Mouse (Mus musculus) heart, adult 2 months (tissue): ENCODE measurements around the gene 4933409G03Rik. TPM values are rescaled to one million over a fixed set of nuclear protein-coding genes. Genes with fewer than 3 reads are reported as not detected.
"Not testable (repeated sequence)": the region's sequence is repeated elsewhere in the genome, so short reads cannot be mapped to it uniquely, and the experiment has no call there.

Source experiments
- DNase-seq, 2 experiments: peaks; one replicate each; pipeline ENCODE4 v3.0.0; 2021
- H3K27ac ChIP-seq: fragments of 200-600 bp; 2 replicates; pipeline ENCODE4 v1.8.1; 2022
- H3K27me3 ChIP-seq: fragments of 200-500 bp; 2 replicates; pipeline ENCODE4 v1.6.1; 2012; ENCODE audit warnings: mild to moderate bottlenecking, low read length, inconsistent platforms, mixed read lengths; ENCODE audit not compliant: control insufficient read depth, insufficient read depth
- H3K36me3 ChIP-seq: fragments of 200-500 bp; 2 replicates; pipeline ENCODE4 v1.6.1; 2012; ENCODE audit warnings: low read length, inconsistent platforms; ENCODE audit not compliant: control insufficient read depth, insufficient read depth
- H3K4me1 ChIP-seq: fragments of 200-500 bp; 2 replicates; pipeline ENCODE4 v1.6.1; 2011; ENCODE audit warnings: low read length; ENCODE audit not compliant: control insufficient read depth, insufficient read depth
- H3K4me3 ChIP-seq: fragments of 200-600 bp; 2 replicates; pipeline ENCODE4 v1.8.1; 2022
- H3K79me2 ChIP-seq: fragments of 200-500 bp; replicated peaks from 2 replicates; pipeline ENCODE4 v1.6.1; 2012; ENCODE audit warnings: mild to moderate bottlenecking, inconsistent platforms, low read length, moderate library complexity, mixed read lengths; ENCODE audit not compliant: control insufficient read depth, insufficient read depth
- H3K9ac ChIP-seq: fragments of 200-500 bp; 2 replicates; pipeline ENCODE4 v1.6.1; 2012; ENCODE audit warnings: low read depth, mild to moderate bottlenecking, control low read depth, inconsistent platforms, low read length, mixed read lengths
- CTCF ChIP-seq: fragments of 200-600 bp; IDR thresholded peaks from 2 replicates; pipeline ENCODE4 v1.8.1; 2022; ENCODE audit warnings: antibody characterized with exemption, mild to moderate bottlenecking, moderate library complexity
- EP300 ChIP-seq: fragments of 200-500 bp; IDR thresholded peaks from 2 replicates; pipeline ENCODE4 v1.6.1; 2011; ENCODE audit warnings: low read depth, low read length, control low read depth; ENCODE audit not compliant: insufficient read depth
- POLR2A ChIP-seq: fragments of 200-500 bp; IDR thresholded peaks from 2 replicates; pipeline ENCODE4 v1.6.1; 2011; ENCODE audit warnings: mild to moderate bottlenecking, low read depth, low read length, control low read depth; ENCODE audit not compliant: insufficient read depth
- WGBS: fragments of 180-500 bp; shearing (Covaris S2); methylation state at CpG from one replicate; pipeline ENCODE4 v1.1.7; 2018; 5-methylcytosine and 5-hydroxymethylcytosine counted together
- intact Hi-C: fragments of 180-260 bp; cut with DNase I; formaldehyde crosslinking; loops from one replicate; pipeline ENCODE4 v1.15.1; 2025
- long read RNA-seq: library from polyadenylated mRNA; stranded (forward); transcript quantifications from one replicate; pipeline ENCODE4 v2.0.0, GENCODE M21; 2021
- polyA plus RNA-seq: library from polyadenylated mRNA; depleted of rRNA; stranded (reverse); fragments of >200 nt; gene quantifications from 2 replicates; pipeline ENCODE4 v1.2.3, GENCODE M21; 2012; rRNA removed
- total RNA-seq, 2 experiments: library from RNA; stranded (reverse); gene quantifications; 2 replicates each; pipeline ENCODE4 v1.2.3; 2021

The 4933409G03Rik gene
- total RNA-seq, result not detected
- not detected in 2 replicates for polyA plus RNA-seq
- long read RNA-seq, result 0 reads

DNA sequence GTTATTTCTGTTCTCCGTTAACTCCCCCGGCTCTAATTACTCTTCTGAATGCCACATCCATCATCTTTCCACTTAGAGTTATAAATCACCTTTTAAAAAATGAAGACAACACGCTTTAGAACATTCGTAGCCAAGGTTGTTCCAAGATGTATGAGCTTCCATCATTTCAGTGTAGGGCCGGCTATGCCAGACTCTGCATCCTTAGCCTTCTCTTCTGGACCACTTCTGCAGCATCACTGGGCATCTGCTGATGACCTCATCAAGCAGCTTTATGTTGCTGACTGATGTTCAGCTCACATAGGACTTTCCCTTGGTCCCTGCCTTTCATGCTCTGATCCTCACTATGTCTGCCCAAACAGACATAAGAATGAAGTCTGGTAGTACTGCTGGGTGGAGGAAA lies at the start of gene 4933409G03Rik:
4933409G03Rik (plus strand) TSS at position 301 of the 400 bp plus-strand sequence.
- no peaks in the 10 kb centered on the region for H3K79me2 ChIP-seq
- intact Hi-C loops, result no loop called here
- 82% methylated on average over 5 of the region's 5 CpGs for WGBS

DNA sequence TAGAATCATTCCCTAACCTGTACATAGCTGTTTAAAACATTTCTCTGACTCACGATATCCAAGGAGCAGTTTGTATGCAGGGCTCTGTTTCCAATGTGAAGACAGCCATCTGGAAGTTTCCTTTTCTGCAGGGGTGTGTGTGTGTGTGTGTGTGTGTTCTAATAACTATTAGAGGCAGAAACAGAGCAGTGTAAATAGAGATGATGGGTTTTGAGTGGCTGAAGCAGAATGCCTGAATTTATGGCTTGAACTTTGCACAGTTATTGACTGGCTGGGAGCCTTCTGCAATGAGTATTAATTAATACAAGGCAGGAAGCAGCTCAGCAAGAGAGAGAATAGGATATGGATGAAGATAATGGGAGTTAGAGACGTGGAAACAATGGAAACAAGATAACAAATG lies 38.0 kb upstream of the 4933409G03Rik start:
- intact Hi-C loops, result loop anchor here (2.0 kb wide), 1 partner anchor 17 kb away; no protein-coding TSS in a partner anchor
- Histone ChIP-seq H3K27me3 (no peaks in the 10 kb centered on the region), H3K9ac (no peak overlapping the region), H3K27ac (no peak overlapping the region), H3K4me1 (no peaks in the 10 kb centered on the region), H3K79me2 (no peaks in the 10 kb centered on the region), H3K4me3 (no peak overlapping the region), H3K36me3 (no peaks in the 10 kb centered on the region)
- DNase-seq, result no peak
- no peak for TF ChIP-seq CTCF
- no peak for TF ChIP-seq POLR2A
- no peak for TF ChIP-seq EP300
- WGBS, result 43% methylated on average over 2 of the region's 2 CpGs

More for the DNA sequence above, at the start of gene 4933409G03Rik:
- H3K27ac ChIP-seq, result no peak within 1 kb of the TSS
- no peaks in the 10 kb centered on the region for H3K27me3 ChIP-seq
- no peaks in the 10 kb centered on the region for H3K36me3 ChIP-seq
- H3K9ac ChIP-seq, result no peak within 1 kb of the TSS
- H3K4me3 ChIP-seq, result no peak within 1 kb of the TSS
- TF ChIP-seq POLR2A (no peak), CTCF (no peak)
- no peak for DNase-seq
- no peaks in the 10 kb centered on the region for H3K4me1 ChIP-seq

DNA sequence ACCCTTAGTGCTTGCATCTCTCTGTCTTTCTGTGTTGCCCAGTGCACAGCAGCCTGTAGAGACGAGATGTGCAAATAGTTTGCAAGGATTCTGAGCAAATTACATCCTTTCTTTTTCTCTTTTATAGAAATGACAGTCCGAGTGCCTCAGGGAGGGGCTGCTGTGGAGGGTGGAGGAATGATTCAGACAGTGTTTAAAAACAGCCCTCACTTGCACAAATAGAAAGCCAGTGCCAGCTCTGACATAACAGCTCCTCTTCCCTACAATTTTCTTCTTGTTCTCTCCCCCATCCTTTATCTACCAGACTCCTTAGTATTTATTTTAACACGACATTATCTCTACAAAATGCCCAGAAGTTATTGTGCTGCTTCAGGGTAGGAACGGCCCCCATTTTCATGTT lies 21.4 kb upstream of the 4933409G03Rik start:
- DNase-seq, result no peak
- 38% methylated on average over 4 of the region's 4 CpGs for WGBS
- TF ChIP-seq CTCF (no peak), POLR2A (no peak)
- Histone ChIP-seq H3K36me3 (no peaks in the 10 kb centered on the region), H3K27ac (no peak overlapping the region), H3K79me2 (no peaks in the 10 kb centered on the region), H3K4me1 (no peaks in the 10 kb centered on the region), H3K4me3 (no peak overlapping the region), H3K9ac (no peak overlapping the region), H3K27me3 (no peaks in the 10 kb centered on the region)
- intact Hi-C loops, result loop anchor here (2.0 to 10.0 kb wide), 3 partner anchors 16 to 541 kb away; no protein-coding TSS in a partner anchor

DNA sequence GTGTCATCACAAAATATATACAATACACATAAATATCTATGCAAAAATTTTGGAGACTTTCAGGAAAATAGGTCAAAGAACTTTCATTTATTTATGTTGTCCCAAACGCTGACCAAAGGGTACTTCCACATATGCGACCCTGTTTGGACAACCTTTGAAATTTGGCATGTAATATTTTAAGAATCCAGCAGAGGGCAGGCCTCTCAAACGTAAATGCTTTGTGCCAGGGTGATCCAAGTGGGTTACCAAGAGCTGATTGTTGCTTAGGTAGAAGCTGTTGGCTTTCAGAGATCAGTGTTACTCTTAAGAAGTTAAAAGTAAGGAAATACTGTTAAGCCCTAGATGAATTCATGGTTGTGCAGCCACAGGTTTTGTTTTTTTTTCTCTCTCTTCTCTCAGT lies 18.9 kb upstream of the 4933409G03Rik start:
- H3K4me1 ChIP-seq, result no peaks in the 10 kb centered on the region
- no peak overlapping the region for H3K27ac ChIP-seq
- no peak overlapping the region for H3K9ac ChIP-seq
- no peaks in the 10 kb centered on the region for H3K79me2 ChIP-seq
- intact Hi-C loops, result loop anchor here (2.0 to 10.0 kb wide), 4 partner anchors 193 to 867 kb away; no protein-coding TSS in a partner anchor
- H3K27me3 ChIP-seq, result no peaks in the 10 kb centered on the region
- H3K4me3 ChIP-seq, result no peak overlapping the region
- no peak for DNase-seq
- TF ChIP-seq EP300 (no peak), CTCF (peak; percentile 81)
- no peaks in the 10 kb centered on the region for H3K36me3 ChIP-seq
- 8% methylated on average over 3 of the region's 3 CpGs for WGBS

DNA sequence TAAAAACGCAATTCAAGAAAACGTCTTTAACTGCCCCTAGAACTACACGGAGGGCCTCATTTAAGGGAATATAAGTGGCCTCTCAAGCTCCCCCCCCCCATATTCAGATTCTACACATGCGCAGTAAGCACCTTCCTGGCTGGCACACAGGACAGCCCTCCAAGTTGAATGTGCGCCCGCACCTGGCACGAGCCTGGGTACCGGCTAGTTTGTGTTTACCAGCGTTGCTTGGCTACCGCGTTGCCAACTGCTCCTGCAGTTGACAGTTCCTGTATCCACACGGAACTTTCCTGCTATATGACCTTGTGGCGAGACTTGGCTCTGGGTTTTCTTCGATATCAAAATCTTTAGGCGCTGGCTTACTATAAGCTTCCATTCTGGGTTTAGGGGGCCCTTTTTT lies 13.9 kb upstream of the 4933409G03Rik start:
- Histone ChIP-seq H3K27ac (no peak overlapping the region), H3K4me1 (no peaks in the 10 kb centered on the region), H3K9ac (no peak overlapping the region), H3K36me3 (no peaks in the 10 kb centered on the region), H3K27me3 (no peaks in the 10 kb centered on the region), H3K79me2 (no peaks in the 10 kb centered on the region), H3K4me3 (no peak overlapping the region)
- intact Hi-C loops, result loop anchor here (10.0 kb wide), 1 partner anchor 204 kb away; no protein-coding TSS in a partner anchor
- peak; percentile 74 to 83 for DNase-seq
- 70% methylated on average over 15 of the region's 15 CpGs for WGBS
- TF ChIP-seq CTCF (no peak), EP300 (no peak), POLR2A (no peak)

DNA sequence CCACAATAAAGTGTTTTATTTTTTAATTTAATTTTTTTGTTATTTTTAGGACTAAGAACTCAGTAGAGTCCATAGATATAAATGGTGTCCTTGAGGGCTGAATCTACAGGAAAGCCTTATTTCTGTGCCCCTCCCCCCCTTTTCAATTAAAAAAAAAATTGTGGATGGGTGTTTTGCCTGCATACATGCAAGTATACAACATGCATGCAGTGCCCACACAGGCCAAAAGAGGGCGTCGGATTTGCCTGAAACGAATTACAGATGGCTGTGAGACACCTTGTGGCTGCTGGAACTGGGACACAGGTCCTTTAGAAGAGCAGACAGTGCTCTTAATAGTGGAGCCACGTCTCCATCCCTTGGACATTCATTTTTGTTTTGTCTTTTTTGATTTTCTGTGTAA lies 9.9 kb upstream of the 4933409G03Rik start:
- Histone ChIP-seq H3K27ac (no peak overlapping the region), H3K79me2 (no peaks in the 10 kb centered on the region), H3K4me1 (no peaks in the 10 kb centered on the region), H3K36me3 (no peaks in the 10 kb centered on the region), H3K9ac (no peak overlapping the region), H3K27me3 (no peaks in the 10 kb centered on the region), H3K4me3 (no peak overlapping the region)
- no peak for DNase-seq
- intact Hi-C loops, result no loop called here
- TF ChIP-seq CTCF, result peak; percentile 33
- no peak for TF ChIP-seq POLR2A
- WGBS, result 31% methylated on average over 4 of the region's 4 CpGs

DNA sequence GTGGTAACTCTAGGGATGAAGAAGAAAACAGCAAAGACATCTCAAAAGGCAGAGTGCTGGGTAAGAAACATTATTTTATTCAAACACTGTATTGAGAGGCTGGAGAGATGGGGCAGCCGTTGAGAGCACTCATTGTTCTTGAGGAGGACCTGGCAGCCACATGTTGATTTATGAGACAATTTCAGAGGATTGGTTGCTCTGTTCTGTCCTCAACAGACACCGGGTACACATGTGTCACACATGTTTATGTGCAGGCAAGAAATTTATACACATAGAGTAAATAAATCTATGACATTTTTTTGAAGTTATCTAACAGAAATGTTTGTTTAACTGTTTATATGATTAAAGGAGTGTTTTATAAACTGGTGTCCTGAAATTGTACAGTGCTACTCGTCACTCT lies 10.6 kb downstream of the 4933409G03Rik start:
- Histone ChIP-seq H3K27ac (no peak overlapping the region), H3K79me2 (no peaks in the 10 kb centered on the region), H3K9ac (no peak overlapping the region), H3K27me3 (no peaks in the 10 kb centered on the region), H3K36me3 (no peaks in the 10 kb centered on the region), H3K4me1 (no peaks in the 10 kb centered on the region), H3K4me3 (no peak overlapping the region)
- TF ChIP-seq POLR2A (no peak), CTCF (no peak), EP300 (no peak)
- DNase-seq, result no peak
- intact Hi-C loops, result no loop called here
- 56% methylated on average over 3 of the region's 3 CpGs for WGBS

DNA sequence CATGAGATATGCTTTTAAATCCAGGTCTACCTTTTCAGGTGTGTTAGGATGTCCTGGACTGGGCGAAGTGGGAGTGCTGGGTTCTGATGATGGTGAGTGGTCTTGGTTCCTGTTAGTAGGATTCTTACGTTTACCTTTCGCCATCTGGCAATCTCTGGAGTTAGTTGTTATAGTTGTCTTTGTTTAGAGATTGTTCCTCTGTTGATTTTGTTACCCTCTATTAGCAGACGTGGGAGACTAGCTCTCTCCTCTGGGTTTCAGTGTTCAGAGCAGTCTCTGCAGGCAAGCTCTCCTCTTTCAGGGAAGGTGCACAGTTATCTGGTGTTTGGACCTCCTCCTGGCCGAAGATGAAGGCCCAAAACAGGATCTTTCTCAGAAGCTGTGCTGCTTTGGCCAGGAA lies 74.0 kb downstream of the 4933409G03Rik start, which contains the start of gene 4932414N04Rik:
4932414N04Rik (plus strand) TSS at position 301 of the 400 bp plus-strand sequence.
- not testable (repeated sequence) for H3K4me1 ChIP-seq, H3K9ac ChIP-seq, H3K4me3 ChIP-seq, DNase-seq, H3K27me3 ChIP-seq, H3K36me3 ChIP-seq, H3K27ac ChIP-seq, H3K79me2 ChIP-seq
- 65% methylated on average over 2 of the region's 5 CpGs for WGBS
- intact Hi-C loops, result loop anchor here (10.0 kb wide), 1 partner anchor 291 kb away; no protein-coding TSS in a partner anchor
